Mouse (Mus musculus) neutrophil, adult 65 days (primary cell): ENCODE results near the gene Gucy2f. TPM values are rescaled to one million over a fixed set of nuclear protein-coding genes. Genes with fewer than 3 reads are reported as not detected.

Experiments
- total RNA-seq: library from RNA; stranded (reverse); gene quantifications from 2 replicates; pipeline ENCODE4 v1.2.4, GENCODE M21; 2023

Gene Gucy2f
- 0.06 TPM in 1 of 2 replicates, not detected in the other for total RNA-seq

GRCm38 (mm10) chrX:142196831-142197230 is at the start of gene Gucy2f:
Gucy2f (minus strand) TSS chrX:142196931.

GRCm38 (mm10) chrX:142226542-142226941 is 29.8 kb upstream of the Gucy2f start, which contains the start of gene Nxt2:
Nxt2 (plus strand) TSS chrX:142226770.

Other genes with a start within 250 kb of the Gucy2f start
- 16.5 and 16.7 TPM in 2 replicates for gene Nxt2, start 29.8 kb upstream of the Gucy2f start, total RNA-seq
- not detected in 2 replicates for gene Kcne1l, start 109.4 kb upstream of the Gucy2f start, total RNA-seq
- 16.0 and 17.4 TPM in 2 replicates for gene Acsl4, start 193.6 kb upstream of the Gucy2f start, total RNA-seq